Mouse (Mus musculus) gastrocnemius, adult 18-20 months (tissue): ENCODE measurements around the gene Cox7a2l. TPM values are rescaled to one million over a fixed set of nuclear protein-coding genes. Genes with fewer than 3 reads are reported as not detected.

Experiments
- DNase-seq: peaks from one replicate; pipeline ENCODE4 v3.0.0; 2021; ENCODE audit warnings: low spot score
- long read RNA-seq, 2 experiments: library from polyadenylated mRNA; stranded (forward); transcript quantifications; one replicate each; pipeline ENCODE4 v2.0.0; 2021
- total RNA-seq, 2 experiments: library from RNA; stranded (reverse); gene quantifications; 2 replicates each; pipeline ENCODE4 v1.2.3; 2021

Gene Cox7a2l
- 100 to 1,000 TPM; 151 to 165 TPM for total RNA-seq
- long read RNA-seq, experiment 1, transcript Cox7a2l-202 (4 exons, 1,129 nt) = minor isoform, 19 of 93 reads
- long read RNA-seq, experiment 1, transcript Cox7a2l-201 (3 exons, 1,076 nt) = major isoform, 70 of 93 reads
- long read RNA-seq, experiment 1, partial matches to known transcripts = 0 of 93 reads
- long read RNA-seq, experiment 1, other reads (novel, unspliced or antisense) = 4 of 93 reads
- long read RNA-seq, experiment 2, transcript Cox7a2l-201 (3 exons, 1,076 nt) = major isoform, 48 of 67 reads
- long read RNA-seq, experiment 2, transcript Cox7a2l-202 (4 exons, 1,129 nt) = minor isoform, 9 of 67 reads
- long read RNA-seq, experiment 2, partial matches to known transcripts = 0 of 67 reads
- long read RNA-seq, experiment 2, other reads (novel, unspliced or antisense) = 10 of 67 reads

GRCm38 (mm10) chr17:83517280-83518015 lies at the start of gene Cox7a2l:
Gene Cox7a2l, minus strand, starts transcription at chr17:83517330.
- no peak for DNase-seq

DNA sequence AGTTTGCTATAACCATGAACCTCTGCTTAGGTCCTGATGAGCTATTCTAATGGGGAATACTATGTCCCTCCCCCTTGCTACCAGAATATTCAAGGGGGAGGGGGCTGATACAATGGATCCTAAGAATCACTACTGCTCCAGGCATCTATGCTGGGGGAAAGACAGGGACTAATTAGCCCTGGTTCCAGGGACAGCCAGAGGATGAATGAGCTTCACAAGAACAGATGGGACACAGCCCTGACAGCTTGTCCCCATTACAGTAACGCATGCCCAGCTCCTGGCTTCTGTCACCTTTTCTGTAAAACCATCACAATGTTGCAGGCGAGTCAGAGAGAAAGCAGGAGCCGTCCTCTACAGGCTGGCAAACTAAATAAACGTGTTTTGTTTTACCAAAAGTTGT lies 48.4 kb upstream of the Cox7a2l start:
- no peak for DNase-seq

- DNase-seq = no peak
Observed at GRCm38 (mm10) chr17:83564119-83564820, 47.1 kb upstream of the Cox7a2l start.

DNA sequence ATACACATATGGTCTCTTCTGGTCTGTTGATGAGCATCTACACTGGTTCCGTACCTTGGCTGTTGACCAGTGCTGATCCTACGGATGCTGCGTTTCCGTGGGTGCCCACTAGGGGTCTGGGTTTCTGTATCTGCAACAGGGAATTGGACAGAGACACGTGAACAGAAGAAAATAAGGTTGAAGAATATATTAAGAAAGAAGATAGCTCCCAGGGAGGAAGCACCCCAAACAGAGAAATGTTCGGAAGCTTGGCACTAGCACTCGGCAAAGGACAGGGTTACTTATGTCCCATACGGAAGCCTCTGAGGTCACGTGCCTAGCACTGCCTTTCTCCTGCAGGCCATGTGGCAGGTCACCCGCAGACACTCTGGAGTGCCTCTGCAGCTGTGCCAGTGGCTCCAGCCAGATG lies 46.6 kb upstream of the Cox7a2l start:
- peak; percentile 15 for DNase-seq

DNA sequence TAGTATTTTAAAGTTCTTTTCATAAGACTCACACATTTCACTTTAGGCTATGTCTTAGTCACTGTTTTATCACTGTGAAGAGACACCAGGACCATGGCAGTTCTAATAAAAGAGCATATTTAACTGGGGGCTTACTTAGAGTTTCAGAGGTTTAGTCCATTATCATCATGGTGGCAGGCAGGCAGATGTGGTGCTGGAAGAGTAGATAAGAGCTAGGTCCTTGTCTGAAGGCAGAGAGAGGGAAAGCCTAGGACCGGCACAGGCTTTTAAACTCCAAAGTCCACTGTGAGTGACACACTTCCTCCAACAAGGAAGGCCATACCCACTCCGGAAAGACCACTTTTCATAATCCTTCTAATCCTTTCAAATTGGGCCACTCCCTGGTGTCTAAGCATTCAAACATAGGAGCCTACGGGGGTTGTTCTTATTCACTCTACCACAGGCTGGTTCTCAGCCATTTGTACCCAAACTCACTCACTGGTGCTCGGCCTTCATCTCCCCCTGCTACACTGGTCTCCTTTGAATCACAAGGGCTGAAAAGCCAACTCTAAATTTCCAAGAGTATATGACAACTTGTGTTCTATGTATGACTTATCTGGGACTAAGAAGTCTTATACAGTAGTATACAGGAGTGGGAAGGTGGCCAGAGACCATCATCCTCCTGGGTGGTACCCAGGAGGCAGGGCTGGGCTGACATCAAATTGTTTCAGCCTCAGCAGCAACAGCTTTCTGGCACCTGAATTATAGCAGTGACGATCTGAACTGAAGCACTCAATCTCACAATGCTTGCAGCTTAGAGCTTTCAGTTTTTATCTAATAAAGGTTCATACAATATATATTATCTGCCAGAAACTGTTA lies 45.3 kb upstream of the Cox7a2l start:
- DNase-seq = no peak

DNA sequence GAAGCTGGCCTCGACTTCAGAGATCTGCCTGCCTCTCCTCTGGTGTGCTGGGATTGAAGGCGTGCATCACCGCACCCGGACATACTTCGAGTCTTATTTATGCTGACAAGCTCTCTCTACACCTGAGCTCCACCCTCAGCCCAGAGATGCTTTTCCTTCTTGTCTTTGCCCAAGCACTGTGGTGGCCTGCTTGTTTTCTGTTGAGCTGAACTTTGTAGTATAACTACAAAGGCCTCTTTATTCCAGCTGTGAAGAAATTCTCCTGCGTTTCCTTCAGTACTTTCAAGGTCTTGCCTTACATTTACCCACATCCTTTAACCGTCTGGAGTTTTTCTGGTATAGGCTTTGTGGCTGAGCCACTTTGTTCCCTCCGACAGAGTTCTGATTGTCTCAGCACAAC lies 42.0 kb upstream of the Cox7a2l start:
- no peak for DNase-seq

- no peak for DNase-seq
Observed at GRCm38 (mm10) chr17:83555836-83556235, 38.7 kb upstream of the Cox7a2l start.

DNA sequence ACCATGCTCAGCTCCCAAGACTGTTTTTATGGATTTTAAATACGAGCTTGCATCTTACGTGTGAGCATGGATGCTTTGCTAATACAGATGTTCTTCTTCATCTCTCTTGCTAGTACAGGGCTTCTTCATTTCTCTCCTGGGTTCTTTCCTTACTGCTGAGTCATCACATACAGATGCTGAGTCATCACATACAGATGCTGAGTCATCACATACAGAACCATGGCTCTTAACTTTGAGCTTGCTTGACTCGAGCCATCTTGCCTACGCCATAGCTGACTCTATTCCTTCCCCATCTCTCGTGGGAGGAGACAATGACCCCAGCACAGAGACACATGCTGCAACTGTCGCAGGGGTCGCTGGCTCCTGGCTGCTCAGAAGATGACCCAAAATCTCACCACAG lies 37.9 kb upstream of the Cox7a2l start:
- no peak for DNase-seq

DNA sequence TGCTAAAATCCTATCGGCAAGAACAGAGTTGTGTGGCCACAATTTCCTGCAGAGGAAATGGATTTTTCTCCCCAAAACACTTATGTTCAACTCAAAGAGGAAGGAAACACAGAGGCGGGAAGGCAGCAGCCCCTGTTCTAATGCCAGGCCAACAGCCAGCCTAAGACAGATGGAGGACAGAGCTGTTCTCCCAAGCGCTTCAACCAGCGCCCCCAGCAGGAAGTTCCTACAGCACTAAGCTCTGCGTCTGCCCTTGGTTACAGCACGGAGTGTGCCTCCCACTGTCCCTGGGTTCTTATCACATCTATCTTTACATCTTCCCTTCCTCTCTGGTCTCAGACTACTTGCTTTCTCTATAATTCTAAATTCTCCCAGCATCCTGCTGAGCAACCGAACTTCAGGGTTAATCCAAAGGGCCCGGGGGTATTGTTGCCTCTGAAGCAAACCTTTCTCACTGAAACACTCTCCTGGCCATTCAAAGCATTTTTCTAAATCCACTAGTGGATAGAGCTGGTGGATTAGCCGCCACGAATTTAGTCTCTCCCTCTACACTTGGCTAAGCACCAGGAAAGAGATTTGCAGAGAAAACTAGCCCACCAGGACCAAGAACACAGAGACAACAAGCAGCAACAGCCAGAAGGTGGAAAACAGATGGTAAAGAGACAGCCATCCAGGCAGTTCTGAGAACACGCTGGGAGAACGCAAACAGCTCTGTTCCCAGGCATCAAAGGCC lies 31.5 kb upstream of the Cox7a2l start:
- no peak for DNase-seq

GRCm38 (mm10) chr17:83547145-83547544 lies 30.0 kb upstream of the Cox7a2l start:
- DNase-seq = no peak

GRCm38 (mm10) chr17:83545756-83546742 lies 28.9 kb upstream of the Cox7a2l start:
- DNase-seq = no peak

- no peak for DNase-seq
Observed at GRCm38 (mm10) chr17:83545259-83545658, 28.1 kb upstream of the Cox7a2l start.

- DNase-seq = no peak
Observed at GRCm38 (mm10) chr17:83542424-83542823, 25.3 kb upstream of the Cox7a2l start.

DNA sequence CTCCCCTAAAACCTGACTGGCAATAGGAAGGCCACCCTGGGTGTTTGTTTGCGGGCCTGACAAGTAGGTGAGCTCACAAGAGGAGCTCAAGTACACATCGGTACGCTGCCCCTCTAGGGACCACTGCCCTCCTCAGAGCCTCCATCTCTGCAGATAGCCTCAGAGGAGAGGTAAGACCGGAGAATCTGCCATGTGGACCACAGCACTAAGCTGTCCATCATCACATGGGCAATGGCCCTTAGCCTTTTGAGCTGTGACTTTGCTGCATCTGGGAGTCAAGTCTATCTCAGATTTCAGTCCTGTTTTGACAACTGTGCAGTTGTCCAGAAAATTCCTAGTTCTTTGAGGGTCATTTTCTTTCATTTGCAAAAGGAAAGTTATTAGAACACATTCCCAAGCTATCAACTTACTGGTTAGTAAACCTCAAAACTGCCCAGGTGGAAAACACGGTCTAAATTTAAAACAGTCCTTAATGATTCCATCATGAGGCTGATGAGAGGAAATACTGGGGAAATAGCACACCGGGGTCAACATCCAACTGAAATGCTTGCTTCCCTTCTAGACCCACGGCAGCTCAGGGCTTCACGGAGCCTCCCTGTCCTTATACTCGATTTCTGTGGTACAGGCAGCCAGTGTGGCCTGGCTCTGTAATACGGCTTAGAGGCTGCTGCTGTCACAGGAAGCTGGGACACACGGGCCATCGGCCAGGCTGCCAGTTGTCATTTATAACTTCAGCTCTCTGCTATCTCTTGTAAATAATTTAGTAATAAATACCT lies 22.3 kb upstream of the Cox7a2l start:
- DNase-seq = no peak

- no peak for DNase-seq
Observed at GRCm38 (mm10) chr17:83538694-83539093, 21.6 kb upstream of the Cox7a2l start.

GRCm38 (mm10) chr17:83538141-83538540 lies 21.0 kb upstream of the Cox7a2l start:
- no peak for DNase-seq

DNA sequence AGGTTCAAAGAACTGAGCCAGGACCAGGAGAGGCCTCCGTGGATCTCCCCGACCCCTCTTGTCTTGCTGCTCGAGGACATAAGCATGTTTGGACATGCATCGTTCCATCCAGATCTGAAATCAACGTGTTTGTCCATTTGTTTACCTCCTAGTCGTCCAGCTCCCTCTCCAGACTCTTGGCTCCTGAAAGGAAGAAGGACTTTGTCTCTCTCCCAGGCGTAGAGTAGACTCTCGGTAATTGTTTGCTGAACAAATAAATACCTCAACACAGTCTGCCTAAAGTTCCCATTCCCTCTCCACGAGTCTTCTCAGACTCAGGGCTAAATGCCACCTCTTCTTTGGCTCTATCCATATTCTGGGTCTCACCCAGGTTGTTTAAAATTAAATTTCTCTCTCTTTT lies 16.0 kb upstream of the Cox7a2l start:
- no peak for DNase-seq

DNA sequence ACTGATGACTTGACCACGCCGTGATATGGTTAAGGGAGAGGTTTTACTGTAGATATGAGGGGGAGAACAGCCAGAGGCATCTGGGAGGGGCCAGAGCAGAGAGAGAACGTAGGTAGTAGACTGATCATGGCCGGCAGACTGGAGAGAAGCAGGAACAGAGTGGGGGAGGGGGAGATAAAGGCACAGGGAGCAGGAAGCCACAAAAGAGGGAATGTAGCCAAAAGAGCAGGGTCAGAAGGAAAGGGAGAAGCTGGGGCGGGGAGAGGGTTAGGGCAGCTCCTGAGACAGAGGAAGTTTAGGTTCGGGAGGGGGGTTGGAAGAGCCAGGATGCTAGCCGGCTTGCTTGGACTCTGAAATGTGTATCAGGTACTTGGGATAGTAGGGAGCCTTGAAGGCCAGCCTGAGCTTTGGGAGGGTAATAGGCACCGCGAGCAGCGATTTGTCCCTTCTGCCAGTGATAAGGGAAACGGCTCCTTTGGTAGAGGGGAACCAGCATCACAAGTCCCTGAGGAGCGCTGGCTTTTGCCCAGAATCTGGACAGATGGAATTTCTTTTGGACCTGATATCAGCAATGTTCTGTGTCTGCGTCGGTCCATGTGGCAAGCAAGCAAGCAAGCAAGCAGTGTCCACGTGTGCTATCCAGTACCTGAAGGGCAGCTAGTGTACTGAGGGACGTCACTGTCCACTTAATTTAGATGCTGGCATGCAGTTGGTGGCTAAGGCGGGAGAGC lies 10.7 kb upstream of the Cox7a2l start:
- DNase-seq = no peak
